Comparison of ENCODE assay signal across 8 mouse cellular contexts in genomic region chr4:135495397-135495791, GRCm38 (mm10). TPM values are rescaled to one million over a fixed set of nuclear protein-coding genes. Genes with fewer than 3 reads are reported as not detected.
DNase-seq lines count a peak whose midpoint lies in the region; ATAC-seq and TF ChIP-seq lines count a peak whose summit lies in the region.

No protein-coding gene starts in this region.

- peak overlapping the region; percentile 99 for H3K4me3 ChIP-seq in megakaryocyte, embryonic 14.5 days (replicated peaks)
- peak overlapping the region; percentile 81 for H3K4me3 ChIP-seq in liver, embryonic 11.5 days (ENCODE audit: low read depth, low read length)
- H3K4me3 ChIP-seq in stomach, postnatal 0 days (ENCODE audit: low read depth, low read length): peak overlapping the region; percentile 63
- H3K4me3 ChIP-seq in thymus, adult 2 months (ENCODE audit: control insufficient read depth, insufficient read depth, low read length): no peak overlapping the region

- TF ChIP-seq POLR2A in thymus, adult 2 months (IDR thresholded peaks at IDR 0.05; ENCODE audit: control insufficient read depth, extremely low read depth, insufficient read depth, low read length, poor library complexity): no peak

- H3K4me2 ChIP-seq in liver, embryonic 11.5 days: peak overlapping the region; percentile 94
- H3K4me2 ChIP-seq in stomach, postnatal 0 days (replicated peaks; ENCODE audit: low read depth): peak overlapping the region; percentile 95

- TF ChIP-seq CTCF in stomach, postnatal 0 days (IDR thresholded peaks at IDR 0.05; ENCODE audit: low read depth): no peak
- TF ChIP-seq CTCF in thymus, adult 2 months (IDR thresholded peaks at IDR 0.05; ENCODE audit: borderline replicate concordance, control insufficient read depth, extremely low read depth, insufficient read depth, low read length, poor library complexity): no peak

- peak overlapping the region; percentile 71; the same call in 1 of the 2 replicates for H3K9ac ChIP-seq in liver, embryonic 11.5 days (ENCODE audit: low read depth, low read length)
- no peak overlapping the region for H3K9ac ChIP-seq in stomach, postnatal 0 days (ENCODE audit: low read length)

- DNase-seq in embryo, embryonic 10.5 days (ENCODE audit: low spot score): peak; percentile 29
- no peak for DNase-seq in embryo, embryonic 10 days (ENCODE audit: low spot score)
- no peak for DNase-seq in liver, embryonic 11.5 days (ENCODE audit: low spot score)
- DNase-seq in stomach, postnatal 0 days (ENCODE audit: low spot score): no peak
- no peak for DNase-seq in thymus, adult 2 months

- peaks cover 5% of the 10 kb centered on the region for H3K9me3 ChIP-seq in megakaryocyte, embryonic 14.5 days
- H3K9me3 ChIP-seq in liver, embryonic 11.5 days (ENCODE audit: control insufficient read depth, low read length): no peaks in the 10 kb centered on the region
- no peaks in the 10 kb centered on the region for H3K9me3 ChIP-seq in stomach, postnatal 0 days (ENCODE audit: control insufficient read depth, low read length)

- H3K27me3 ChIP-seq in megakaryocyte, embryonic 14.5 days (replicated peaks): no peaks in the 10 kb centered on the region
- no peaks in the 10 kb centered on the region for H3K27me3 ChIP-seq in liver, embryonic 11.5 days (replicated peaks; ENCODE audit: control insufficient read depth, insufficient read depth, low read length)
- no peaks in the 10 kb centered on the region for H3K27me3 ChIP-seq in stomach, postnatal 0 days (ENCODE audit: control insufficient read depth, insufficient read depth, low read length)
- no peaks in the 10 kb centered on the region for H3K27me3 ChIP-seq in thymus, adult 2 months (ENCODE audit: control insufficient read depth, insufficient read depth, low read length)

- 20% methylated on average over 9 of the region's 9 CpGs for WGBS in liver, embryonic 11.5 days
- 21% methylated on average over 9 of the region's 9 CpGs for WGBS in stomach, postnatal 0 days
- WGBS in thymus, adult 2 months: 43% methylated on average over 9 of the region's 9 CpGs

- no peak for ATAC-seq in megakaryocyte, adult 5-6 weeks (ENCODE audit: poor library complexity, severe bottlenecking)
- ATAC-seq in liver, embryonic 11.5 days (replicated peaks; ENCODE audit: low FRiP score): no peak
- no peak for ATAC-seq in stomach, postnatal 0 days (ENCODE audit: low FRiP score, low TSS enrichment)
- no peak for ATAC-seq in megakaryocyte progenitor cell, adult 5-6 weeks (replicated peaks; ENCODE audit: poor library complexity)

- peaks cover 49% of the 10 kb centered on the region for H3K36me3 ChIP-seq in megakaryocyte, embryonic 14.5 days (replicated peaks; ENCODE audit: low read length)
- no peaks in the 10 kb centered on the region for H3K36me3 ChIP-seq in liver, embryonic 11.5 days (ENCODE audit: control insufficient read depth, insufficient read depth, low read length)
- no peaks in the 10 kb centered on the region for H3K36me3 ChIP-seq in stomach, postnatal 0 days (ENCODE audit: control insufficient read depth, insufficient read depth, low read length)
- H3K36me3 ChIP-seq in thymus, adult 2 months (ENCODE audit: control insufficient read depth, insufficient read depth, low read length): peaks cover 5% of the 10 kb centered on the region

- TF ChIP-seq EP300 in stomach, postnatal 0 days (optimal IDR thresholded peaks at IDR 0.05): no peak

- no peak overlapping the region for H3K27ac ChIP-seq in liver, embryonic 11.5 days (ENCODE audit: low read depth, low read length)
- H3K27ac ChIP-seq in stomach, postnatal 0 days (replicated peaks): no peak overlapping the region
- H3K27ac ChIP-seq in thymus, adult 2 months (ENCODE audit: control insufficient read depth, insufficient read depth, low read length): no peak overlapping the region

- peaks cover 87% of the 10 kb centered on the region for H3K4me1 ChIP-seq in megakaryocyte, embryonic 14.5 days
- peaks cover 13% of the 10 kb centered on the region for H3K4me1 ChIP-seq in liver, embryonic 11.5 days (replicated peaks; ENCODE audit: control insufficient read depth, insufficient read depth, low read length)
- H3K4me1 ChIP-seq in stomach, postnatal 0 days (replicated peaks; ENCODE audit: control insufficient read depth, insufficient read depth): no peaks in the 10 kb centered on the region
- H3K4me1 ChIP-seq in thymus, adult 2 months (replicated peaks; ENCODE audit: control insufficient read depth, insufficient read depth, low read length): peaks cover 13% of the 10 kb centered on the region

RNA-seq across cellular contexts. Expression of gene Nipal3, which starts 0.6 kb away (rescaled TPM):
- polyA plus RNA-seq in megakaryocyte, embryonic 14.5 days (2012; ENCODE audit: insufficient read depth, low replicate concordance): 50.7 and 286 TPM in 2 replicates
- total RNA-seq in megakaryocyte, adult 5-6 weeks (2015): 7.1 and 7.7 TPM in 2 replicates
- 31.8 and 36.0 TPM in 2 replicates for total RNA-seq in megakaryocyte, adult 5-6 weeks (2017)
- polyA plus RNA-seq in liver, embryonic 11.5 days (2014; fragmentation: Nextera tagmentation; extraction: Ambion mirVana): 2.8 and 4.5 TPM in 2 replicates
- 3.8 and 5.3 TPM in 2 replicates for polyA plus RNA-seq in stomach, postnatal 0 days (2015; fragmentation: Nextera tagmentation; extraction: Ambion mirVana)
- polyA plus RNA-seq in thymus, adult 2 months (2012; rRNA removed): 38.7 and 41.4 TPM in 2 replicates
- total RNA-seq in megakaryocyte progenitor cell, adult 5-6 weeks (2015): 4.1 and 6.6 TPM in 2 replicates
- total RNA-seq in megakaryocyte progenitor cell, adult 5-6 weeks (2017): 18.8 and 23.3 TPM in 2 replicates

RNA-seq across cellular contexts. Expression of gene Stpg1, which starts 0.8 kb away (rescaled TPM):
- 3.6 and 4.5 TPM in 2 replicates for polyA plus RNA-seq in megakaryocyte, embryonic 14.5 days (2012; ENCODE audit: insufficient read depth, low replicate concordance)
- not detected in 2 replicates for total RNA-seq in megakaryocyte, adult 5-6 weeks (2015)
- 0.18 TPM in 1 of 2 replicates, not detected in the other for total RNA-seq in megakaryocyte, adult 5-6 weeks (2017)
- polyA plus RNA-seq in liver, embryonic 11.5 days (2014; fragmentation: Nextera tagmentation; extraction: Ambion mirVana): 0.15 and 0.47 TPM in 2 replicates
- 0.16 and 0.18 TPM in 2 replicates for polyA plus RNA-seq in stomach, postnatal 0 days (2015; fragmentation: Nextera tagmentation; extraction: Ambion mirVana)
- 0.18 and 0.35 TPM in 2 replicates for polyA plus RNA-seq in thymus, adult 2 months (2012; rRNA removed)
- 0.12 TPM in 1 of 2 replicates, not detected in the other for total RNA-seq in megakaryocyte progenitor cell, adult 5-6 weeks (2015)
- not detected in 2 replicates for total RNA-seq in megakaryocyte progenitor cell, adult 5-6 weeks (2017)
